ENCODE assay signal across 12 mouse cellular contexts in the genomic region with DNA sequence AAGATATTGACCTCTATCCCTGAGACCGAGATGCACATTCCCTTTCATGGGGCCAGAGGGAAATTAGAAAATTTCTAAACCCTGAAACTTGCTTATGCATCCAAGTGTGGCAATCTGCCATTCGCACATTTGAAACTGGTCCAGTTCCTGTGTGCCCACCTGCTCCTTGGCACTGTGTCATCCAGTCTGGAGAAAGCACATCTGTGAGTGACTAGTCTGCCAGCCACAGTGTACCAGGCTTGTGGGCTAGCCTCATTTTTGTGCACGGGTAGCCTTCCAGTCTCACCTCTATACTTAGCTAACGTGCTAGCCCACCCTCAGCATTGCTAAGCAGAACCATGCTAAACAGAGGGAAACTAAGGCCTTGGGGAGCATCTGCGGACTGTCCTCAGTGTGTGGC. TPM values are rescaled to one million over a fixed set of nuclear protein-coding genes. Genes with fewer than 3 reads are reported as not detected.
DNase-seq lines count a peak whose midpoint lies in the region; ATAC-seq and TF ChIP-seq lines count a peak whose summit lies in the region.
"Had no signal": no experiment of that assay in that cellular context is flagged by ENCODE, and none has a peak within 500 bp of the region (broad histone marks: within the 10 kb centered on the region; RNA-seq: fewer than 3 reads in every experiment).

No protein-coding gene starts in this region.

- intact Hi-C loops in left cerebral cortex, postnatal 10 days (cut with DNase I), result loop anchor here (10.0 kb wide), 1 partner anchor 350 kb away; no protein-coding TSS in a partner anchor

- no peak overlapping the region for H3K9ac ChIP-seq in stomach, postnatal 0 days (ENCODE audit: low read length)
- H3K9ac ChIP-seq in kidney, embryonic 16.5 days (replicated peaks; ENCODE audit: low read length), result no peak overlapping the region
- H3K9ac ChIP-seq: heart, embryonic 15.5 days; lung, embryonic 14.5 days; neural tube, embryonic 12.5 days had no signal

- no peak overlapping the region for H3K4me3 ChIP-seq in stomach, postnatal 0 days (ENCODE audit: low read depth, low read length)
- H3K4me3 ChIP-seq in kidney, embryonic 16.5 days (ENCODE audit: low read length), result no peak overlapping the region
- H3K4me3 ChIP-seq: heart, embryonic 15.5 days; neural tube, embryonic 12.5 days had no signal

- no peaks in the 10 kb centered on the region for H3K27me3 ChIP-seq in stomach, postnatal 0 days (ENCODE audit: control insufficient read depth, insufficient read depth, low read length)
- H3K27me3 ChIP-seq in kidney, embryonic 16.5 days (ENCODE audit: insufficient read depth, low read length), result no peaks in the 10 kb centered on the region
- H3K27me3 ChIP-seq: heart, embryonic 15.5 days; neural tube, embryonic 12.5 days had no signal

- H3K4me2 ChIP-seq in stomach, postnatal 0 days (replicated peaks; ENCODE audit: low read depth), result no peak overlapping the region
- H3K4me2 ChIP-seq in kidney, embryonic 16.5 days (replicated peaks; ENCODE audit: low read depth, low read length), result no peak overlapping the region
- H3K4me2 ChIP-seq: heart, embryonic 15.5 days; lung, embryonic 14.5 days; neural tube, embryonic 12.5 days had no signal

- H3K9me3 ChIP-seq in stomach, postnatal 0 days (ENCODE audit: control insufficient read depth, low read length), result no peaks in the 10 kb centered on the region
- no peaks in the 10 kb centered on the region for H3K9me3 ChIP-seq in kidney, embryonic 16.5 days (ENCODE audit: low read length)
- H3K9me3 ChIP-seq: heart, embryonic 15.5 days; neural tube, embryonic 12.5 days had no signal

- DNase-seq in left cerebral cortex, adult 18-20 months (ENCODE audit: low spot score in 2 of 2), result peak; percentile 72 to 73
- no peak for DNase-seq in left cerebral cortex, adult 11 months (ENCODE audit: low spot score)
- DNase-seq in left cerebral cortex, postnatal 10 days (ENCODE audit: extremely low spot score in 1 of 2, low spot score in 2 of 2), result peak; percentile 60 to 61
- DNase-seq in right cerebral cortex, postnatal 36 days (ENCODE audit: low spot score in 2 of 2), result peak; percentile 65 to 70
- DNase-seq in heart, postnatal 4 days, result no peak
- no peak for DNase-seq in stomach, postnatal 0 days (ENCODE audit: low spot score)
- DNase-seq: kidney, postnatal 4 days; lung, embryonic 14.5 days had no signal

- peak; percentile 32 for ATAC-seq in frontal cortex, adult (ENCODE audit: low TSS enrichment)
- ATAC-seq in stomach, postnatal 0 days (ENCODE audit: low FRiP score, low TSS enrichment), result no peak
- ATAC-seq in kidney, embryonic 16.5 days (ENCODE audit: low FRiP score, low TSS enrichment), result no peak

- no peak for TF ChIP-seq EP300 in stomach, postnatal 0 days (optimal IDR thresholded peaks at IDR 0.05)

- no peak overlapping the region for H3K27ac ChIP-seq in stomach, postnatal 0 days (replicated peaks)
- H3K27ac ChIP-seq in kidney, embryonic 16.5 days (ENCODE audit: low read length), result no peak overlapping the region
- H3K27ac ChIP-seq: heart, embryonic 15.5 days; neural tube, embryonic 12.5 days had no signal

- no peaks in the 10 kb centered on the region for H3K4me1 ChIP-seq in stomach, postnatal 0 days (replicated peaks; ENCODE audit: control insufficient read depth, insufficient read depth)
- no peaks in the 10 kb centered on the region for H3K4me1 ChIP-seq in kidney, embryonic 16.5 days (ENCODE audit: insufficient read depth, low read length)

- TF ChIP-seq CTCF in stomach, postnatal 0 days (IDR thresholded peaks at IDR 0.05; ENCODE audit: low read depth), result no peak

- H3K36me3 ChIP-seq in stomach, postnatal 0 days (ENCODE audit: control insufficient read depth, insufficient read depth, low read length), result no peaks in the 10 kb centered on the region
- H3K36me3 ChIP-seq in kidney, embryonic 16.5 days (ENCODE audit: insufficient read depth, low read length), result no peaks in the 10 kb centered on the region
- H3K36me3 ChIP-seq: heart, embryonic 15.5 days had no signal

- WGBS in stomach, postnatal 0 days, result 74% methylated on average over 5 of the region's 5 CpGs
- 83% methylated on average over 5 of the region's 5 CpGs for WGBS in kidney, embryonic 16.5 days

RNA-seq across cellular contexts. Expression of a gene that starts 53.0 kb away (rescaled TPM):
- 10 to 100 TPM; 41.7 to 54.0 TPM for total RNA-seq in left cerebral cortex, adult 18-20 months (2021)
- 10 to 100 TPM; 46.3 to 49.9 TPM for total RNA-seq in left cerebral cortex, postnatal 10 days (2021)
- 100 to 1,000 TPM; 219 to 225 TPM for total RNA-seq in heart, postnatal 4 days (2021)
- 19.4 and 20.9 TPM in 2 replicates for polyA plus RNA-seq in stomach, postnatal 0 days (2015; fragmentation: Nextera tagmentation; extraction: Ambion mirVana)
- polyA plus RNA-seq in kidney, embryonic 16.5 days (2015; fragmentation: Nextera tagmentation; extraction: Ambion mirVana), result 105 and 107 TPM in 2 replicates

Comparison
In these comparisons a context has a peak if more than half of its experiments do, and no peak if none do; other contexts are left out.
1. DNase-seq: peak in left cerebral cortex, adult 18-20 months (2 of 2), left cerebral cortex, postnatal 10 days (2 of 2) and right cerebral cortex, postnatal 36 days (2 of 2); none in left cerebral cortex, adult 11 months (single experiment), heart, postnatal 4 days (single experiment) and stomach, postnatal 0 days (single experiment).
2. RNA of a gene that starts 53.0 kb away (total RNA-seq): 219 to 225 TPM in heart, postnatal 4 days; 41.7 to 54.0 TPM in left cerebral cortex, adult 18-20 months and 46.3 to 49.9 TPM in left cerebral cortex, postnatal 10 days; every median in the first group is over 4 times any median in the second.